Comparison of ENCODE assay signal across 9 mouse cellular contexts in genomic region chr11:94212997-94213396, GRCm38 (mm10). TPM values are rescaled to one million over a fixed set of nuclear protein-coding genes. Genes with fewer than 3 reads are reported as not detected.
DNase-seq lines count a peak whose midpoint lies in the region; ATAC-seq lines count a peak whose summit lies in the region.
"Had no signal": no experiment of that assay in that cellular context is flagged by ENCODE, and none has a peak within 500 bp of the region (broad histone marks: within the 10 kb centered on the region; RNA-seq: fewer than 3 reads in every experiment).

No protein-coding gene starts in this region.

- H3K4me3 ChIP-seq in heart, embryonic 14.5 days (ENCODE audit: control insufficient read depth in 1 of 2, insufficient read depth in 1 of 2, low read depth in 1 of 2, low read length in 2 of 2) = peak overlapping the region in 1 of 2 experiments; percentile 98; a peak in 2 of 4 replicates
- peak overlapping the region; percentile 46; the same call in 1 of the 2 replicates for H3K4me3 ChIP-seq in brown adipose tissue, adult 24 weeks (ENCODE audit: insufficient read depth, low read depth, low read length)
- peak overlapping the region; percentile 99 for H3K4me3 ChIP-seq in hindbrain, embryonic 14.5 days (replicated peaks; ENCODE audit: low read length)
- H3K4me3 ChIP-seq in midbrain, embryonic 12.5 days = peak overlapping the region; percentile 86

- H3K36me3 ChIP-seq in heart, embryonic 14.5 days (ENCODE audit: control insufficient read depth, insufficient read depth, low read length) = peaks cover 18% of the 10 kb centered on the region
- H3K36me3 ChIP-seq in hindbrain, embryonic 14.5 days (replicated peaks; ENCODE audit: control insufficient read depth, insufficient read depth) = peaks cover 23% of the 10 kb centered on the region
- peaks cover 10% of the 10 kb centered on the region for H3K36me3 ChIP-seq in midbrain, embryonic 12.5 days

- WGBS in heart, embryonic 14.5 days = 68% methylated on average over 4 of the region's 4 CpGs
- 63% methylated on average over 4 of the region's 4 CpGs for WGBS in hindbrain, embryonic 14.5 days
- WGBS in midbrain, embryonic 12.5 days = 73% methylated on average over 4 of the region's 4 CpGs

- ATAC-seq in heart, embryonic 14.5 days (ENCODE audit: insufficient number of reproducible peaks, insufficient read depth, low FRiP score, low read depth) = no peak
- no peak for ATAC-seq in hindbrain, embryonic 14.5 days (ENCODE audit: low FRiP score)
- ATAC-seq in midbrain, embryonic 12.5 days (ENCODE audit: low FRiP score, low read depth) = no peak

- DNase-seq in heart, adult 18-20 months = no peak
- no peak for DNase-seq in hindbrain, embryonic 14.5 days (ENCODE audit: low spot score)
- no peak for DNase-seq in left cerebral cortex, adult 9 months (ENCODE audit: low spot score in 2 of 2)
- DNase-seq in frontal cortex, postnatal 36 days (ENCODE audit: low spot score in 2 of 2) = no peak
- DNase-seq in cerebellum, postnatal 4 days (ENCODE audit: low spot score in 2 of 2) = no peak
- DNase-seq: spleen, adult 18-20 months had no signal

- peak overlapping the region; percentile 71 for H3K4me2 ChIP-seq in heart, embryonic 14.5 days (ENCODE audit: low read length)
- peak overlapping the region; percentile 72 for H3K4me2 ChIP-seq in hindbrain, embryonic 14.5 days (replicated peaks)
- H3K4me2 ChIP-seq in midbrain, embryonic 12.5 days (replicated peaks) = peak overlapping the region; percentile 61

- H3K9ac ChIP-seq in heart, embryonic 14.5 days (ENCODE audit: low read length) = peak overlapping the region; percentile 100
- peak overlapping the region; percentile 98 for H3K9ac ChIP-seq in hindbrain, embryonic 14.5 days
- H3K9ac ChIP-seq in midbrain, embryonic 12.5 days (replicated peaks) = peak overlapping the region; percentile 99

- no peaks in the 10 kb centered on the region for H3K27me3 ChIP-seq in heart, embryonic 14.5 days (ENCODE audit: control insufficient read depth, insufficient read depth, low read length)
- H3K27me3 ChIP-seq in hindbrain, embryonic 14.5 days (ENCODE audit: control insufficient read depth, insufficient read depth, low read length) = no peaks in the 10 kb centered on the region
- no peaks in the 10 kb centered on the region for H3K27me3 ChIP-seq in midbrain, embryonic 12.5 days

- peaks cover 2 to 14% of the 10 kb centered on the region in 2 experiments; a peak in 3 of 4 replicates for H3K4me1 ChIP-seq in heart, embryonic 14.5 days (ENCODE audit: control insufficient read depth in 2 of 2, insufficient read depth in 2 of 2, low read length in 2 of 2)
- H3K4me1 ChIP-seq in brown adipose tissue, adult 24 weeks (ENCODE audit: control insufficient read depth, insufficient read depth, insufficient read length, low read length) = no peaks in the 10 kb centered on the region
- peaks cover 21% of the 10 kb centered on the region for H3K4me1 ChIP-seq in hindbrain, embryonic 14.5 days (replicated peaks; ENCODE audit: control insufficient read depth, insufficient read depth, low read length)
- peaks cover 29% of the 10 kb centered on the region for H3K4me1 ChIP-seq in midbrain, embryonic 12.5 days

- H3K9me3 ChIP-seq in heart, embryonic 14.5 days (ENCODE audit: control insufficient read depth, low read length) = no peaks in the 10 kb centered on the region
- no peaks in the 10 kb centered on the region for H3K9me3 ChIP-seq in hindbrain, embryonic 14.5 days (ENCODE audit: control insufficient read depth, low read length)
- no peaks in the 10 kb centered on the region for H3K9me3 ChIP-seq in midbrain, embryonic 12.5 days

- no peak overlapping the region for H3K27ac ChIP-seq in heart, embryonic 14.5 days (replicated peaks in 1 of 2; ENCODE audit: control insufficient read depth in 1 of 2, insufficient read depth in 1 of 2, low read depth in 2 of 2, low read length in 2 of 2)
- no peak overlapping the region; the same call in 1 of the 2 replicates for H3K27ac ChIP-seq in brown adipose tissue, adult 24 weeks (replicated peaks; ENCODE audit: low read depth, low read length)
- no peak overlapping the region for H3K27ac ChIP-seq in hindbrain, embryonic 14.5 days
- H3K27ac ChIP-seq in midbrain, embryonic 12.5 days (replicated peaks) = no peak overlapping the region

RNA-seq across cellular contexts. Expression of gene Tob1, which starts 1.7 kb away (rescaled TPM):
- 38.2 and 40.9 TPM in 2 replicates for polyA plus RNA-seq in heart, embryonic 14.5 days (2014; fragmentation: Nextera tagmentation; extraction: Ambion mirVana)
- total RNA-seq in heart, adult 18-20 months (2021) = 10 to 100 TPM; 47.5 to 50.4 TPM
- polyA plus RNA-seq in brown adipose tissue, adult 24 weeks (2012; ENCODE audit: insufficient read depth, insufficient read length, missing spikeins) = 172 and 175 TPM in 2 replicates
- 34.3 and 34.6 TPM in 2 replicates for polyA plus RNA-seq in hindbrain, embryonic 14.5 days (2014; fragmentation: Nextera tagmentation; extraction: Ambion mirVana)
- 36.7 and 38.3 TPM in 2 replicates for polyA plus RNA-seq in midbrain, embryonic 12.5 days (2016; fragmentation: Nextera tagmentation; extraction: Ambion mirVana)

RNA-seq across cellular contexts. Expression of gene Wfikkn2, which starts 32.8 kb away (rescaled TPM):
- 1.3 and 1.6 TPM in 2 replicates for polyA plus RNA-seq in heart, embryonic 14.5 days (2014; fragmentation: Nextera tagmentation; extraction: Ambion mirVana)
- 1 to 10 TPM; 5.8 to 6.6 TPM for total RNA-seq in heart, adult 18-20 months (2021)
- 0.28 and 0.54 TPM in 2 replicates for polyA plus RNA-seq in brown adipose tissue, adult 24 weeks (2012; ENCODE audit: insufficient read depth, insufficient read length, missing spikeins)
- 5.7 and 6.8 TPM in 2 replicates for polyA plus RNA-seq in hindbrain, embryonic 14.5 days (2014; fragmentation: Nextera tagmentation; extraction: Ambion mirVana)
- polyA plus RNA-seq in midbrain, embryonic 12.5 days (2016; fragmentation: Nextera tagmentation; extraction: Ambion mirVana) = 3.8 and 4.5 TPM in 2 replicates
